Mouse (Mus musculus) urinary bladder, postnatal 4 days (tissue): ENCODE measurements around the gene Unc5c.
A peak's percentile ranks its signal among the peaks of the same experiment; 100 is the strongest.

Experiments used
- DNase-seq, 2 experiments: peaks; one replicate each; pipeline ENCODE4 v3.0.0; 2021 to 2022; ENCODE audit warnings: low spot score in 2 of 2

Gene Unc5c

DNA sequence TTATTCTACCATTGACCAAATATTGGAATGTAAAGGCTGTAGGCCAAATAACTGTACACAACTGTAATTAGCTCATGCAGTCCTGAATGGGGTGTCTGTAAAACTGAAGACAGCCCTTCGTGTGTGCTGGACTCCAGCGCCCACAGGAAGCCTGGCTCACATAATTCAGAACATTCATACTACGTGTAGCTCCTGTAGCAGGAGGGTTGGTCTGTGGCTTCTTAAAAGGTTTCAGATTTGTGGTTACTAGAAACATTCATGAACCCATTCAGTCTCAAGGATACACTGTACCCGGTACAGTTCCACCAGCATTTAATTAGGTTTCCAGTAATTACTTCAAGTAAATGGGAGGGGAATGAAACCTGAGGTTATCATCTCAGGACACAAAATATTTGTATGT, 246.6 kb downstream of the Unc5c start:
- DNase-seq: no peak

DNA sequence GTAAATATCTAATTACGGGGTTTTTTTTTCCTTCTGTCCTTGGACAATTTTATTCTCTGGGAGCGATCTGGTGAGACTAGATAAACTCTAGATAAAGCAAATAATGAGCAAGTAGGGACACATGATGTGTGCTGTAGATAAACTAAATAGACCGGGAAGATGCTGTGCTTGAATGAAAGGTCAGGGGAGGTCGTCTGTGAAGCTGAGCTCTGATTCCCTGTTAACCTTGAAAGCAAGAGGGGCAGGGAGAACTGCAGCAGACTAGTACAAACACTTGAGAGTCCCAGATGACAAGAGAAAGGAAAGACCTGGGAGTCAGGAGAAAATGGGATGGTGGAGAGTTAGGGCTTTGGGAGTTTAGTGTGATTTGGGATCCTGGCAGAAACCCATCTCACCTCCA, 251.4 kb downstream of the Unc5c start:
- DNase-seq: no peak

DNA sequence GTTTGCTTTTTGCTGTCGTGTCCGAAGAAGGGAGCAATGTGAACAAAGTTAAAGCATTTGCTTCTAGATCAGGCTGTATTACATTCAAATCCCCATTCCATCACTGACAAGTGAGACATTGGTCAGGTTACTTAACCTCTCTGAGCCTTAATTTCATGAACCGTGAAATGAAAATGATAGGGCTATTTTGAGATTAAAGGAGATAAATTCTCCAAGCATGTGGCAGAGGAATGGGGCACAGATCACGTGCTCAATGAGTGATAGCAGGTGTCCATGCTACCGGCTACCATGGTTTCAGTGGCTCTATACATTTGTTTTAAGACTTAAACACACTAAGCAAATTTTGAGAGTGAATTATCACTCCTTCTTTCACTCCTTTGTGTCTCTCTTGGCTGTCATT, 254.0 kb downstream of the Unc5c start:
- DNase-seq: no peak

- no peak for DNase-seq
Measured at GRCm38 (mm10) chr3:141724499-141724898, 259.5 kb downstream of the Unc5c start.

DNA sequence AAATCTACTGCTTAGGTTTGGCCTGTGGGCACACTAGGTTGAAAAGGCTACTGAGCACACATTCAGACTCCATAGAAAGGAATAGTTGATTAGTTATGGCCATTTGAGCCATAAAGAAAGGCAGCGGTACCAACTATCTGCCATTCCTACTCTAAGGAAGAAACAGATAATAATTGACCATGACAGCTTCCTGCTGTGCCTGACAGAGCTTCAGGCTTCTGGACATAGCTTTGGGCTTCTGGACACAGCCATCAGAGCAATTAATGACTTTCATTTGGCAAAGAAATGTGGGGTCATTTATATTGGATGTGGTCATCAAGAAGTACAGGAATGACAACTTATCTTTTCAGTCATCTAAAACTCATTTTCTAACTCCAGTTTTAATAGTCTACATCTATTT, 260.4 kb downstream of the Unc5c start:
- DNase-seq: no peak

DNA sequence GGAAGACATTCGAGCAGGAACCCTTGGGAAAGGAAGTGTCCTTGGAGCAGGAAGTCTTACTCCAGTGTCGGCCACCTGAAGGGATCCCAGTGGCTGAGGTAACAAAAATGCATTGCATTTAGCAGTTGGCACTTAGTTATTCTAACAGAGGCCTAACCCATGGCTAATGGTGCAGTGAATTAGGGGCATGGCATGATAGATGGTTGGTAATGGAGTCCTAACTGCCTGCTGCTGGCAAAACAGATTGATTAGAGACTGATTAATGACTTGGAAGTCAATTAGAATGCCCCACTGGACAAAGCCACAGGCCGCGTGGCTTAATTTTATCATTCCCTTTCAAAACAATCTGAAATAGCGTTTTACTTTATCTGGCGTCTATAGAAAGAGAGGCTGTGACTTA, 268.8 kb downstream of the Unc5c start:
- DNase-seq: no peak

GRCm38 (mm10) chr3:141735285-141735684, 270.3 kb downstream of the Unc5c start:
- DNase-seq: no peak

- no peak for DNase-seq
Measured at GRCm38 (mm10) chr3:141745322-141745721, 280.3 kb downstream of the Unc5c start.

DNA sequence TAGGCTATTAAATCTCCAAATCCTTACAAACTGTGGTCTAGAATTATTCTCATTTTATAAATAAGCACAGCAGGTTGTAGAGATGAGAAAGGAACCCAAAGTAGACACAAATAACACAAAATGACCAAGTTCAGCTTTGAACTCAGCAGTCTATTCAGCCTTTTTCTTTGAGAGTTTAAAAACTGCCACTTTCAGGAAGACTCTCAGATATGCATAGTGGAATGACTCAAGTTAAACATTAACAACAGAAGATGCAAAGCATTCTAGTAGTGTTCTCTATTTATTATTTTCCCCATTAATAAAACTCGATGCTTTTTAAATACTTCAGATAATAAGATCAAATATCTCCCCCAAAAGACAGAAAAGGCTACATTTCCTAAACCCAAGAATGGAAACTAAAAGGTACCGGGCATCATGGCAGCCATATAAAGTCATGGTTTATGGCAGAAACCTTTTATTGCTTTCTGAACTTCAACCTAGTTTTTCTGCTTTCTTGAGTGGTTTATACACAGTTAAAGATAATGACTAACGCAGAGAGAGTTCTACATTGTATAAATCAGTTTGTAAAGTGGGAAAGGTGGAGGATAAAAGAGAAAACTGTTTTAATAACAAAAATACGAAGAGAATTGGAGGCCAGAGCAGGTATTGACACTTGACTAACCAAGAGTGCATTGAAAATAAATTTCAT, 283.8 kb downstream of the Unc5c start:
- no peak for DNase-seq

- no peak for DNase-seq
Measured at GRCm38 (mm10) chr3:141752172-141752571, 287.2 kb downstream of the Unc5c start.

DNA sequence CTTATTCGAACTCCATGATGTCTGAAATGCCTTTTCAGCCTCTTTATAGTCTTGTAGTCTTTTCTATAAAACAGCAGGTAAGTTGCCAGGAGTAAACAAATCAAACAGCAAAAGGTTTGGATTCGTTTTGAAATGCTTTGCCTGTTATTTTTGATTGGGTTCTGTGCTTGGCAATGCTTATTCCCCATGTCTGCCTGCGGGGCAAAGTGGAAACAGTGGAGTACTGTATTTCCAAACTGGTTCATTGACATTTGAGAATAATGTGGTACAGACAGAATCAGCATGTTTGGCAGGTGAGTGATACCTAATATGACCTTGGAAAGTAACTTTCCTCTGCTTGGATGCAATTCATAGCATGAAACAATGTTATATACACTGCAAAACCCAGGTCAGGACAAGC, 292.2 kb downstream of the Unc5c start:
- no peak for DNase-seq

DNA sequence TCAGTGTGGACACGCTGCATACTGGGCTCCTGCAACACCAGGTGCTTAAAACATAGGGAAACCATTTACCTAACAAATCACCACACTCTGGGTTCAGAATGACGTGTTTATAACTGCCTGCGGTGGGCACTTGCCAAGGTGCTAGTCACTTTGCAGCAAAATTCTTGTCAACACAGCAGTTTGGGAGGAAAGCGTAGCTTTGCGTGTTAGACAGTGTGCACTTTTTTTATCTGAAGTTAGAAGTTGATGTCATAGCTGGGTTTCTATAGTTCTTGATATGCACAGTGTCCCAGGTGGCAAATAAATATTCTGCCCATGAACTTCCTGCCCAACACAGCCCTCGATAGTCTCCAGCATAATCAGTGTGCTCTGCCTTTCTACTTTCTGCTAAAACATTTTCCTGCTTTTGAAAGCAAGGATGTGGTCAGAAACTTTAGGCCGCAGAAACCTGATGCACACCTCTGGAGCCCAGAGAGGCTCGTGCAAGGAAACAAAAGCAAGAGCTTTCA, 313.4 kb downstream of the Unc5c start:
- no peak for DNase-seq

- no peak for DNase-seq
Measured at GRCm38 (mm10) chr3:141779186-141779585, 314.2 kb downstream of the Unc5c start.

DNA sequence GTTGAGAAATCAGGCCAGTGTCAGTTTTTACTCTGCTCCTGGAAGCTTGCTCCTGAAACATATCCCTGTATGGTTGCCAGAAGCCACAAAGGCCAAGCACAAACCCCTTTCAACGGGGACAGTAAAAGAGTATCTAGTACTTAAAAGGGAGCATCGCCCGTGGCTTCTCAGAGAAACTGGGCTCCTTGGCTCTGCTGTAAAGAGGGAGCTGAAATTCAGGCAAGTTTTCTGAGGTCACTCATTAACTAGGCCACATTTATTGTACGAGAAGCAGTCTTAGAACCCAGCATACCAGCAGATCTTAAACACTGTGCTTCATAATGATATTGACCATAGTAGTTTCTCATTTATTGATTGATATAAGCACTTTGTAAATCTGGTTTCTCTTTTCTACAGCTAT, 317.5 kb downstream of the Unc5c start:
- no peak for DNase-seq

GRCm38 (mm10) chr3:141791026-141791780, 326.2 kb downstream of the Unc5c start:
- DNase-seq: no peak

- DNase-seq: peak in 1 of 2 experiments; percentile 75
Measured at GRCm38 (mm10) chr3:141792106-141792505, 327.1 kb downstream of the Unc5c start.

GRCm38 (mm10) chr3:141793755-141794154, 328.7 kb downstream of the Unc5c start:
- DNase-seq: no peak

DNA sequence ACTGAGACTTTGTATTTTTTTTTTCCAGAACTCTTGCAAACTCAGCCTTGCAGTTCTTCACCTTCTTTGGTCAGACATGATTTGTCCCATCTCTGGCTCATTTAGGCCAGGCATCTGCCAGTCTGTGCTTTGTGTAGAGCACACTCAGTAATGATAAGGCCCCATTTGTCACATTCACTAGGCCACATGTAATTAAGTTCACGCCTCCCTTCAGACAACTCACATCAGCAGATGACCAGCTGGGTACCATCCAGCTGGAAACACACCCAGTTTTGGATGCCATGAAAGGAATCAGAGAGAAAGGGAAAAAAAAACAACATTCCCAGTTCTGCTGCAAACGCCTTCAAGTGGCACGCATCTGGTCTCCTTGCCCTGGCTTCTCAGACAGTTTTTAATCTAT, 329.4 kb downstream of the Unc5c start:
- no peak for DNase-seq

GRCm38 (mm10) chr3:141797372-141797771, 332.4 kb downstream of the Unc5c start:
- no peak for DNase-seq

- DNase-seq: no peak
Measured at GRCm38 (mm10) chr3:141797789-141798188, 332.8 kb downstream of the Unc5c start.

DNA sequence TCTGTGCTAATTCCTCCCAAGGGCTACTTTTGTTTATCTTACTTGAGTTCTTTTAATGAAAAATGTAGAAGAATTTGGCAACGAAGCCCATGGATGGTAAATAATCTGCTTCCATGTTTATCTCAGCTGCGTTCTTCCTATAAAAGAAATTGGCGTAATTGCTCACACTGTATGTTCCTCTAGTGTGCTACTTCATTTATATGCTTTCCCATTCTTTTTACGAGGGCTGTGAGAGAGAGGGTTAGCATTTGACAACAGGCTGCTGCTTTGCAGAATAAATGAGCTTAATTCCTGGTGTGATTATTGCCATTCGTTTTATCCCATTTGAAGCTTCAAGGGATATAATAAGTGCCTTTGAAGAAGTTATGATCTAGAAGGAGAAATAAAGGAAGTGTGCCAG, 339.1 kb downstream of the Unc5c start:
- DNase-seq: no peak

- DNase-seq: no peak
Measured at GRCm38 (mm10) chr3:141809581-141809980, 344.6 kb downstream of the Unc5c start.

- no peak for DNase-seq
Measured at GRCm38 (mm10) chr3:141810944-141811343, 345.9 kb downstream of the Unc5c start.
